Mouse (Mus musculus): Measurements from ENCODE around the gene Lrrfip2.

GRCm38 (mm10) chr9:111080801-111081200 lies 36.6 kb upstream of the Lrrfip2 start:
- TF ChIP-seq CTCF (IDR thresholded peaks at IDR 0.05; ENCODE audit: borderline replicate concordance, insufficient read depth, low read length) (no peak), POLR2A (IDR thresholded peaks at IDR 0.05; ENCODE audit: low read depth, low read length) (no peak)

All from embryonic fibroblast, embryonic 13.5 days (primary cell).